Mouse (Mus musculus) kidney, postnatal 25 days (tissue): ENCODE measurements around the gene Slc22a8.
A peak's percentile ranks its signal among the peaks of the same experiment; 100 is the strongest.

Experiments
- DNase-seq, 2 experiments: peaks; one replicate each; pipeline ENCODE4 v3.0.0; 2021; ENCODE audit warnings: mixed read lengths in 2 of 2

Slc22a8 gene

GRCm38 (mm10) chr19:8599229-8599628, 8.2 kb downstream of the Slc22a8 start:
- DNase-seq = peak; percentile 62 to 69

GRCm38 (mm10) chr19:8601922-8602321, 10.9 kb downstream of the Slc22a8 start:
- no peak for DNase-seq

GRCm38 (mm10) chr19:8602914-8603313, 11.9 kb downstream of the Slc22a8 start:
- no peak for DNase-seq

- DNase-seq = peak; percentile 39 to 67
Measured at GRCm38 (mm10) chr19:8604536-8605240, 13.6 kb downstream of the Slc22a8 start.

- DNase-seq = peak; percentile 83 to 93
Measured at GRCm38 (mm10) chr19:8605241-8605558, 14.1 kb downstream of the Slc22a8 start.

- peak; percentile 39 to 80 for DNase-seq
Measured at GRCm38 (mm10) chr19:8611358-8612123, 20.5 kb downstream of the Slc22a8 start.

GRCm38 (mm10) chr19:8613111-8613510, 22.1 kb downstream of the Slc22a8 start:
- peak; percentile 43 to 84 for DNase-seq

GRCm38 (mm10) chr19:8614343-8614742, 23.3 kb downstream of the Slc22a8 start:
- no peak for DNase-seq

GRCm38 (mm10) chr19:8616314-8616713, 25.3 kb downstream of the Slc22a8 start:
- no peak for DNase-seq

- DNase-seq = peak; percentile 40 to 67
Measured at GRCm38 (mm10) chr19:8617904-8618303, 26.9 kb downstream of the Slc22a8 start, which contains the start of gene Slc22a6. TSS of gene Slc22a6 (plus strand) at chr19:8618039.

- DNase-seq = peak; percentile 52 to 65
Measured at GRCm38 (mm10) chr19:8621098-8621497, 30.0 kb downstream of the Slc22a8 start.

- peak; percentile 65 to 81 for DNase-seq
Measured at GRCm38 (mm10) chr19:8630249-8630648, 39.2 kb downstream of the Slc22a8 start.

- DNase-seq = peak; percentile 70 to 83
Measured at GRCm38 (mm10) chr19:8630826-8631225, 39.8 kb downstream of the Slc22a8 start.

- DNase-seq = no peak
Measured at GRCm38 (mm10) chr19:8632029-8632428, 41.0 kb downstream of the Slc22a8 start.

GRCm38 (mm10) chr19:8642086-8642485, 51.0 kb downstream of the Slc22a8 start:
- no peak for DNase-seq

GRCm38 (mm10) chr19:8646393-8646792, 55.3 kb downstream of the Slc22a8 start:
- DNase-seq = peak in 1 of 2 experiments; percentile 56

- DNase-seq = peak in 1 of 2 experiments; percentile 20
Measured at GRCm38 (mm10) chr19:8655833-8656232, 64.8 kb downstream of the Slc22a8 start.

GRCm38 (mm10) chr19:8656341-8656740, 65.3 kb downstream of the Slc22a8 start:
- peak; percentile 24 to 62 for DNase-seq
